Mouse (Mus musculus) hindbrain, postnatal 0 days (tissue): ENCODE data around the gene Rhbdd3. TPM values are rescaled to one million over a fixed set of nuclear protein-coding genes. Genes with fewer than 3 reads are reported as not detected.

Experiments used
- ATAC-seq: fragments of 200-750 bp; cut with Nextera tagmentation; 2 replicates; pipeline ENCODE4 v1.8.0; 2017; ENCODE audit warnings: mild to moderate bottlenecking, moderate TSS enrichment, moderate library complexity
- DNase-seq: peaks from one replicate; pipeline ENCODE4 v3.0.0-alpha.2; 2015; ENCODE audit warnings: low spot score
- H3K27ac ChIP-seq: fragments of 300-500 bp; sonication (generic); 2 replicates; pipeline ENCODE4 v1.5.1; 2014; ENCODE audit warnings: mild to moderate bottlenecking
- H3K27me3 ChIP-seq: fragments of 300-500 bp; sonication (generic); 2 replicates; pipeline ENCODE4 v1.6.1; 2014; ENCODE audit warnings: low read length, mixed read lengths; ENCODE audit not compliant: insufficient read depth
- H3K36me3 ChIP-seq: fragments of 300-500 bp; sonication (generic); 2 replicates; pipeline ENCODE4 v1.6.1; 2014; ENCODE audit warnings: low read length, mixed read lengths; ENCODE audit not compliant: insufficient read depth
- H3K4me1 ChIP-seq: fragments of 300-500 bp; sonication (generic); 2 replicates; pipeline ENCODE4 v1.6.1; 2014; ENCODE audit warnings: antibody characterized with exemption, low read length, mixed read lengths; ENCODE audit not compliant: insufficient read depth
- H3K4me2 ChIP-seq: fragments of 300-500 bp; sonication (generic); 2 replicates; pipeline ENCODE4 v1.6.1; 2014; ENCODE audit warnings: low read depth, mild to moderate bottlenecking, low read length, moderate library complexity, mixed read lengths
- H3K4me3 ChIP-seq: fragments of 300-500 bp; sonication (generic); 2 replicates; pipeline ENCODE4 v1.5.1; 2014; ENCODE audit warnings: low read length
- H3K9ac ChIP-seq: fragments of 300-500 bp; sonication (generic); replicated peaks from 2 replicates; pipeline ENCODE4 v1.6.1; 2014; ENCODE audit warnings: mild to moderate bottlenecking, low read length, moderate library complexity, mixed read lengths
- H3K9me3 ChIP-seq: fragments of 300-500 bp; sonication (generic); 2 replicates; pipeline ENCODE4 v1.6.1; 2016; ENCODE audit warnings: low read length, mixed read lengths
- CTCF ChIP-seq: IDR thresholded peaks from 2 replicates; pipeline ENCODE4 v1.5.1; 2016; ENCODE audit warnings: antibody characterized with exemption, control low read depth, low read depth
- WGBS: fragments of 180-500 bp; shearing (Covaris S2); extraction: QIAGEN DNeasy Blood & Tissue Kit; methylation state at CpG from one replicate; pipeline ENCODE4 v1.1.7; 2014; 5-methylcytosine and 5-hydroxymethylcytosine counted together
- polyA plus RNA-seq: library from polyadenylated mRNA; unstranded; fragments of >200 nt; fragmentation: Nextera tagmentation; extraction: Ambion mirVana; gene quantifications from 2 replicates; pipeline ENCODE4 v1.2.1, GENCODE M21; 2015
- total RNA-seq: library from RNA; depleted of rRNA; stranded (reverse); fragments of >200 nt; gene quantifications from 2 replicates; pipeline ENCODE4 v1.2.3, GENCODE M21; 2014

The Rhbdd3 gene
- total and polyA plus RNA-seq, 2 experiments from 2014 or later: 42.2 to 54.5 TPM

DNA sequence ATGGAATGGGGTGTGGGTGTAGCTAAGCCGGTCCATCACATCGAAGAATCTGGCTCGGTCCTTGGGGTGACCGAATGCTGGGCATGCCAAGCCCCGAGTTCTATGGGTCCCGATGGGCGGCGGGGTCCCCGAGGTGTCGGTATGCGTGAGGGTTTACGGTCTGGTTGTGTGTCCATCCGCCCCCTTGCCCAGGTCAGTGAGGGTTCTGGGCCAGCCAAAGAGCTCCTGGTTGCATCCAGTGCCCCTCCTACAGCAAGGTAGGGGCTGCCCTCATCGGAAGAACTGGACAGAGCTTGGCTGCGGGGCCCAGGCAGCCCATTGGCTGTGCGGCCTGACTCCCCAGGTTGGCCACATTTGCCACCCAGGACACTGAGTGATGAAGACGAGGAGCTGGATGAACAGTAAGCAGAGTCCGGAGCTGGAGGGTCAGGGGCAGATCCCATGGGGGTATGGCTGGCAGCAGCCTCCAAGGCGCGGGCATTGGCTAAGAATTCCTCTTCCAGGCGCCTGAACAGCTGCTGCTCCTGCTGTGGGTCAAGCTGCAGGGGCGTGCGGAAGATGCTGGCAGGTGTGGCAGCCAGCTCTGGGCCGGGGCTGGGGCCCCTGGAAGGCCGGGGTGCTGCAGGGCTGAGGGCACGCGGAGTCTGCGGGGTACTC is 37.8 kb upstream of the Rhbdd3 start:
- peaks cover 29% of the 10 kb centered on the region for H3K4me1 ChIP-seq
- no peak overlapping the region; the same call in 1 of the 2 replicates for H3K9ac ChIP-seq
- no peak for TF ChIP-seq CTCF
- peak overlapping the region; percentile 51 for H3K4me2 ChIP-seq
- DNase-seq (peak; percentile 9), ATAC-seq (no peak)
- H3K36me3 ChIP-seq: 0 out of 2 replicates have a peak, but pooled peaks cover 4% of the 10 kb centered on the region
- H3K4me3 ChIP-seq: peak overlapping the region; percentile 20
- 50% methylated on average over 28 of the region's 28 CpGs for WGBS
- H3K27ac ChIP-seq: no peak overlapping the region
- peaks cover 23% of the 10 kb centered on the region for H3K27me3 ChIP-seq
- no peaks in the 10 kb centered on the region for H3K9me3 ChIP-seq

DNA sequence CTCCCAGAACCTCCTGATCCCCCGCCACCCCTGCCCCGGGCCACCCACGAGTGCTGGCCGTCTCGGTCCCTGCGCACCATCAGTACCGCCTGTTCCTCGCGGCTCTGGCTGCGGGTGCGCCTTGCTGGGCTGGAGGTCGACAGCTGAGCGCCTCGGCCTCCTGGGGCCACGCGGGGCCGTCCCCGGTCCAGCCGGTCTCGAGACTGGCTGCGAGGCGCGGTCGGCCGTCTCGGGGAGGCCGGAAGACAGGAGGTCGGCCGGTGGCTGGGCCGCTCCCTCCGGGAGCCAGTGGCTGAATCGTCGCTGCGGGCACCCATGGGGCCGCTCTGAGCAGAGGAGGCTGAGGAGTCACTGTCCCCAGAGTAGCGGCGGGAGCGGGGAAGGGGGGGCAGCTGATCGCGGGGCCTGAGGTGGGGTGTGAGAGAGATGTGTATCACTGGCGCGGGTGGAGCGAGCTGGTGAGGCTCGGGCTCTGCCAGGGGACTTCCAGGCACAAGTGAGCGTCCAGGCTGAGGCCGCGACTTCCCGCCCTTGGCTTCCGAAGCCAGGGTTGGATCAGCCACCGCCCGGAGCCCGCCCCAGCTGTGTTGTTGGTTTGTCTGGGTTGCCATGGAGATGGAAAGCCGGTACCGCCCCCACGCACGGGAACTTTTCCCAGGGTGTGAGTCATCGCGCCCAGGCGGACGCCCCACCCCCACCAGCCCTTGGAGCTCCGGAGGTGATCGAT is 37.1 kb upstream of the Rhbdd3 start:
- TF ChIP-seq CTCF: no peak
- Histone ChIP-seq H3K36me3 (0 out of 2 replicates have a peak, but pooled peaks cover 4% of the 10 kb centered on the region), H3K4me1 (peaks cover 29% of the 10 kb centered on the region), H3K4me3 (peak overlapping the region; percentile 20), H3K9me3 (no peaks in the 10 kb centered on the region), H3K27me3 (peaks cover 23% of the 10 kb centered on the region), H3K9ac (no peak overlapping the region; the same call in 1 of the 2 replicates), H3K27ac (no peak overlapping the region), H3K4me2 (peak overlapping the region; percentile 51)
- ATAC-seq: peak; percentile 21; the same call in 1 of the 2 replicates
- 13% methylated on average over 60 of the region's 62 CpGs for WGBS
- peak; percentile 76 for DNase-seq

DNA sequence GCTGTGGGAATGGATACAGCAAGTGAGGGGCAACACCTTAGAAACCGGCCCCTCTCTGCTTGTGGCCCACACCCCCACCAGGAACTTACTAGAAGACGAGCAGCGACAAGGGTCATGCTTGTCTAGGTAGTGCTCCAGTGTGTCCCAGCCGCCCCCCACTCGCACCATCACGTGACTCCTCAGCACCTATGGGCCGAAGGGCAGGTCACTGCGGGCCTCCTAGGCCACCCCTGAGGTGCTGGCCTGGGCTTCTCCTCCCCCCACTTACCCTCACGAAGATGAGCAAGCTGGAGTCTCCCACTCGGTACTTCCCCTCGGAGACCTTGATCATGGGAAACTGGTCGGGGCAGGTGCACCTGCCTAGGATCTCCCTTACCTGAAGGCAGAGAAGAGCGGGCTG is 36.4 kb upstream of the Rhbdd3 start:
- H3K9me3 ChIP-seq: no peaks in the 10 kb centered on the region
- H3K4me1 ChIP-seq: peaks cover 29% of the 10 kb centered on the region
- 25% methylated on average over 13 of the region's 13 CpGs for WGBS
- peaks cover 16% of the 10 kb centered on the region for H3K27me3 ChIP-seq
- no peak for ATAC-seq
- H3K4me2 ChIP-seq: peak overlapping the region; percentile 51
- H3K9ac ChIP-seq: no peak overlapping the region; the same call in 1 of the 2 replicates
- H3K27ac ChIP-seq: no peak overlapping the region
- H3K4me3 ChIP-seq: peak overlapping the region; percentile 20; the same call in 1 of the 2 replicates
- peaks cover 7% of the 10 kb centered on the region; the same call in 1 of the 2 replicates for H3K36me3 ChIP-seq
- no peak for DNase-seq
- no peak for TF ChIP-seq CTCF

DNA sequence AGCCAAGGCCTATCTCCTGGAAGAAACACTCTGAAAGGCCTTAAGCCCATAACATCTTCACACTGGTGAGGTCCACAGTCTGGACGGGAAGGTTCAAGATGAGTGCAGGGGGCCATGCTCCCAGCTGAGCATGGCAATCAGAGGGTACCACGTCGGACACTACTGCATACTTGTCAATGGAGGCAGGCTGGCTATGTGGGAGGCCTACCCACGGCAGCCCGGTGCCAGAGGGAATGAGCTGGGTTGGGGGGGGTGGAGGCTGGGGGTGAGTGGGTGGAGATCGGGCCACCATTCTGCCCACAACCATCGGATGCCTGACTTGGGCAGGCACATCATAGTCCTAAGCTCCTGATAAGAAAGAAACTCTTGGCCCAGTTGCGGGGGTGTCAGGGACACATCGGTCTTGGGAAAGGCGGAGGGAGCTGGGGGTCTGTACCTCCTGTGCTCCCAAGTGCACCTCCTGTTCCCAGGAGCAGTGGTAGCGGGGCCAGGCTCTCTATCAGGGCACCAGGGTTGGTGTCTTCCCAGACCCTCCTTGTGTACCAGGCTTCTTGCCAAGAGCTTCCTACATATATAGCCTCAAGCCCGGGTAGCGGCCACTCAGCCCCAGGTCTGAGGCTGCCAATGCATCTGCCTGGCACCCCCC is 35.7 kb upstream of the Rhbdd3 start:
- H3K4me1 ChIP-seq: peaks cover 29% of the 10 kb centered on the region
- no peak for DNase-seq
- peaks cover 13% of the 10 kb centered on the region for H3K36me3 ChIP-seq
- ATAC-seq: no peak
- no peak overlapping the region for H3K4me3 ChIP-seq
- WGBS: 57% methylated on average over 13 of the region's 13 CpGs
- no peak overlapping the region for H3K9ac ChIP-seq
- TF ChIP-seq CTCF: no peak
- no peaks in the 10 kb centered on the region for H3K9me3 ChIP-seq
- H3K27me3 ChIP-seq: peaks cover 16% of the 10 kb centered on the region
- no peak overlapping the region for H3K27ac ChIP-seq
- 0 out of 2 replicates have a peak overlapping the region, but pooled peaks have one; percentile 98 for H3K4me2 ChIP-seq

DNA sequence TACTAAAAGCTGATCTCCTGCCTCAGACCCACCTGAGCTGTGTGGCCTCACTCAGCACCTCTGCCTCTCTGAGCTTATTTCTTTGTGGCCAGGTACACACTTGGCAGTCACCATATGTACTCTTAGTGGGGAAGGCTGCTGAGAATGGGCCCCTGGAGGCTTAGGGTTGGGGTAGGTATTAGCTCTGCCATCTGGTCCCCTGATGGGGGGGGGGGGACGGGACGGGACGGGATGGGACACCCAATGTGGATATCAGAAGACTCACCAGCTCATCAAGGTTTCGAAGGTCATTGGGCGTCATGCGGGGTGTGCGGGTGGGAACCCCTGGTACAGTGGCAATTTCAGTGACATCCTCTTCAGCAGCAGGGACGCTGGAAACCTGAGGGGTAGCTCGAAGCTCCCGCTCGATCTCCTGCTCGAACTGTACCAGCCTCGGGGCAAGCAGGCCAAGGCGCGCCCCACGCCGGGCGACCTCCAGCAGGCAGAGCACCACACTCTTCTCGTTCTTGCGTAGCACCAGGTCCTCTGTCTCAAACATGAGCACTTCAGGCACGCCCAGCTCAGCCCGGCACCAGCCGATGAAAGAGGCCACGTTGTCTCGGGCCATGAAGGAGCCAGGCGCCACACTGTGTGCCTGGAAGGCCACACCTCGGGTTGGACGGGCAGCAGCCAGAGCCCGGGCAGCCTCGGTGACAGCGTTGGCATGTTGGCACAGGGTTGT is 35.0 kb upstream of the Rhbdd3 start:
- DNase-seq: no peak
- no peaks in the 10 kb centered on the region for H3K9me3 ChIP-seq
- H3K4me1 ChIP-seq: peaks cover 29% of the 10 kb centered on the region
- H3K4me2 ChIP-seq: peak overlapping the region; percentile 98
- H3K27ac ChIP-seq: no peak overlapping the region
- TF ChIP-seq CTCF: no peak
- H3K27me3 ChIP-seq: peaks cover 16% of the 10 kb centered on the region
- peak overlapping the region; percentile 75 for H3K4me3 ChIP-seq
- H3K36me3 ChIP-seq: peaks cover 20% of the 10 kb centered on the region
- no peak for ATAC-seq
- H3K9ac ChIP-seq: 0 out of 2 replicates have a peak overlapping the region, but pooled peaks have one; percentile 71
- WGBS: 47% methylated on average over 31 of the region's 31 CpGs
